Mouse (Mus musculus) mesoderm, embryonic 11.5 days (tissue): ENCODE measurements around the gene Nup210l.

Experiments
- DNase-seq: peaks from one replicate; pipeline ENCODE4 v3.0.0-alpha.2; 2012; ENCODE audit warnings: low read depth, low spot score

Gene Nup210l

GRCm38 (mm10) chr3:90103938-90104337 is at the start of gene Nup210l:
TSS of gene Nup210l (plus strand) at chr3:90104132.
- no peak for DNase-seq

DNA sequence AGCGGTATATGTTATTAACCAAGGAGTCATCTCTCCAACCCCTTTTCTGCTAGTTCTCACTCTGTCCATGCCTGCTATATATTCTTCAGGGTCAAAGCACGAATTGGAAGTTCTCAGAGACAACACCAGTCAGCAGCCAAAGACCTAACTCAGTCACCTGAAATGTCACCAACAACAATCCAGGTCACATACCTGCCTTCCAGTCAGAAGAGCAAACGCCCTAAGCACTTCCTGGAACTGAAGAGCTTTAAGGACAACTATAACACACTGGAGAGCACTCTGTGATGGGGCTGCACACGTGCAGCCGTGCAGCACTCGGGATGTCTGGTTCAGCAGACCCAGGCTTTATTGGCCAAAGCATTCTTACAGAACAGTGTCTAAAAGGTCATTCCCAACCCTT is 42.4 kb upstream of the Nup210l start:
- no peak for DNase-seq

- DNase-seq: no peak
These were observed 41.4 kb upstream of the Nup210l start for GRCm38 (mm10) chr3:90062539-90062938.

DNA sequence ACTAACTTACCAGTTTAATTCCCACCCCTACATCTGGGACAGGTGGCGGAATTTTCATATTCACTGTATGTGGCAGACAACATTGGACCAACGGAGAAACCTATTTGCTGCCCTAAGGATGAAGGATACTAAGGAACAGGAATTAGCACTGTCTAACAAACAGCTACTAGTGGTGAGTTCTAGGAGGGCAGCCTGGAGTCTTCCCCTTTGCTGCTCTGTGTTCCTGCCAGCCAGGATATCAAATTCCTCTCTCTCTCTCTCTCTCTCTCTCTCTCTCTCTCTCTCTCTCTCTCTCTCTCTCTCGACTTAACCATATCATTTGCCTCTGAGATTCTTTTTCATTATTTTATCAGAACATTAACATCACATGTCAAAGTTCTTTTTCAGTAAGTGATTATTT is 39.5 kb upstream of the Nup210l start:
- DNase-seq: no peak

- peak; percentile 63 for DNase-seq
These were observed 38.4 kb upstream of the Nup210l start for GRCm38 (mm10) chr3:90065553-90065952.

DNA sequence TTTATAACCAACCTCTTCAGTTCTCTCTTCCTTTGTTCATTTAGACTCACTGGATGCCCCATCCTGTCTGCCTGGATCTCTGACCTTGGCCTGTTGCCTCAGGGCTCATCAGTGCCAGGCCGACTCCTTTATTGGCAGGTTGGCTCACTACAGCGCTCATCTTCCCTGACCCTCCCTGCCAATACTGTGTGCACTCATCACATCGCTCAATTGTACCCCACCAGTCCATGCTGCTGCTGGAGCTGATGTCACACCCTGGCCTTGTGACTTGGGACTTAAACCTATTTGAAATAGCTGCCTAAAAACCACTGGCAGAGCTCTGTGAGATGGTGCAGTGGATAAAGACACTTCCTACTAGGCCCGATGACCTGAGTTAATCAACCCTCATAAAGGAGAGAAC is 36.1 kb upstream of the Nup210l start:
- no peak for DNase-seq

- DNase-seq: no peak
These were observed 34.2 kb upstream of the Nup210l start for GRCm38 (mm10) chr3:90069688-90070087.

GRCm38 (mm10) chr3:90072294-90072693 is 31.6 kb upstream of the Nup210l start, which contains the start of gene Tpm3:
TSS of gene Tpm3 (plus strand) at chr3:90072649.
- no peak for DNase-seq

GRCm38 (mm10) chr3:90076921-90077716 is 26.8 kb upstream of the Nup210l start:
- peak; percentile 93 for DNase-seq

GRCm38 (mm10) chr3:90078224-90078623 is 25.7 kb upstream of the Nup210l start:
- DNase-seq: no peak

DNA sequence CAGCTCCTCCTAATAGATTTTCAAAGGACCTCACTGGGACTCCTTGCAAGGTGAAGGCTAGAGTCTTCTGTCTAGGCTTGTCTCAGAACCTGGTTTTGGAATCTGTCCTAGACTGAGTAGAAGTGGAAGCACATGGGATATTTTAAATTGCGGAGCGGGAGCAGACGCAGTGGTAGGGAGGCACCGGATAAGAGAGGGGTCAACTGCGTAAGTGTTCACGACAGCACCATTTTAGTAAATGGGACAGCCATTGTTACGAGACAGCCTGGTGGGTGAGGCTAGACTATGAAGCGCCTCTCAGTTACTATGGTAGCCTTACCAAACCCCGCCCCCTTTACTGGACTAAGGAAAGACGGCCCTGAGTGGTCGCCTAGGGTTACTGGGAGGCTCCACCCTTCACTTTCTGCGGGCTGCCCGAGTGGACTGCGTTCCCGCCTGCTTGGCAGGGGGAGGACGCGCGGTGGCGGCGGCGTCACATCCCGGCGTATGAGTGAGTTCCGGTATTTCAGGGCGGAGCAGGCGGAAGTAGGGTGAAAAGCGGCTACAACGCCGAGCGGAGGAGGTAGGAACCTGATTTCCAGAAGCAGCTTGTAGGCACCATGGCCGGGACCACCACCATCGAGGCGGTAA is 24.7 kb upstream of the Nup210l start:
- DNase-seq: peak; percentile 97

DNA sequence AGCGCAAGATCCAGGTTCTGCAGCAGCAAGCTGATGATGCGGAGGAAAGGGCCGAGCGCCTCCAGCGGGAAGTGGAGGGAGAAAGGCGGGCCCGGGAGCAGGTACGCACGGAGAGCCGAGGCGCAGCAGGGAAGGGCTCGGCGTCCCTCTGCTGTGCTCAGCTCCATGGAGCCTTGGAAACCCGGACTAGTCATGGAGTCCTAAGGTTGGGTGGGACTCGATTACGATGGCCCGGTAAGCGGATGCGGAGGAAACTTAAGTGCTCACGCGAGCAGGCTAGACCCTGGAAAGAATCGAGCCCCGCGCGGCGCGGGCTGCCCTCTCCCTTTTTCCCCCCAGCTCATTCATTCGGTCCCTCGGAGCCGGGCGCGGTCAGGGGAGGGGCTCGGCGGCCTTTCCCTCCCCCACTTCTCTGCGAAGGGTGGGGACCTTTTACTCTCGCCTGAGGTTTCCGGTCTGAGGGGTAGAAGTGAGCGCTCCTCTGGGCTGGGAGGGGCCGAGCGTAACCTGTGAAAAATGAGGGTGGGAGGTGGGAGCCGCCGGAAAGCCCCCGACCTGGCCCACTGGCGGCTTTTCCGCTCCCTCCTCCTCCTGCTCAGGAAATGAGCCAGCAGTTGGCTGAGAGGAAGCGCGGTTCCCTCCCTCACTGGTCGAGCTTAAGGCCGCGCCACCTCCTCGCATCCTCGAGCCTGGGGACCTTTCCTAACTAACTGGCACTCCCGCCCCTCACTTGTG is 24.0 kb upstream of the Nup210l start:
- peak; percentile 83 for DNase-seq

DNA sequence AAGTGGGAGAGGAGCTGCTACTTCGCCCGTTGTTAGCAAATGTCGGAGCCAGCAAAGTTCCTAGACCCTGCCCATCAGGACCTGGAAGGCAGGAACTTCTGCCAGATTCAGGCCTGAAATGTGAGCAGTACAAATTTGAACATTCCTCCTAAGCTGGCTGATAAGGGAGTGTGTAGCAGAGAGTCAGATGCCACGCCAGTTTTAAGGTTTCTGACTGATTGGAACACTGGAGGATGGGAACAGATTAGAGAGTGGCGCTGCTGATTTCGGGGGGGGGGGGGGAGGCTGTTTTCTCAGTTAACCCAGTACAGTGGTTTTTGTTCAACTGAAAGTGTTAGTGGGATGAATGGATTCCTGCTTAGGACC is 23.5 kb upstream of the Nup210l start:
- DNase-seq: no peak

DNA sequence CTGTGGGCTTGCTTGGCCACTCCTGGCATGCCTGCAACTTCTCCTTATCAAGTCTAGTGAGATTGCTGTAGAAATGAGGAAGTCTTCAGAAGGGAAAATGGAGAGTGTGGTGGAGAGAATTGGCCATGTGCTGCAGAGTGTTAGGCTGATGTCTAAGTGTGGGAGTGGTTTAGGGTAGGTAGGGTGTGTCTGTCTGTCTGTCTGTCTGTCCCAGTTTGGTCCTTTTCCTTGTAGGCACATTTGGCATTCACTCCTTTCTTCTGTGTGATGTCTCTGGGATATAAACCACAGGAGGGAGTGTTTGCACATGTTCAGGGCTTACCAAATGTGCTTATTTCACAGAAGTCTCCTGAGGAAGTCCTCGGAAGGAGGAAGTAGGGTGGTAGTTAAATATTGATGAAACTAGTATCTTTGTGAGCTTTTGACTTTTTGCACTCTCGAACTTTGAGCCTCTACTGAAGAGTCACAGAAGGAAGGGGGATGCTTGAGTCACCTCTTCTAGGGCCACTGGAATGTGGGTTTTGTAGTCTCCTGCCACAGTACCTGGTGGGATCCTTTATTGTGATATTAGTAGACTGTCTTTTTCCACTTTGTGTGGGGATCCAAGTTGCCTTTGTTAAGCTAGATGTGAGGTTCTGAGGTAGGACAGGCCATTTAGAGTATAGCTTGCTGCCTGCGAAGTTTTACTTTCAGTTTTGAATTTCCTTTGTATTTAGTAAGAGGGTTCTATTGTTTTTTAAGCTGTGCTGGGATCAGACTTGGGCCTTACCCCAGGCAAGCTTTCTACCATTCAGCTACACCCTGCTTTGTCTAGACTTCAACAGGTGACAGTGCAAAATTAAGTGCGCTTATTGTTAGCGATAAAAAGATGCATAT is 22.3 kb upstream of the Nup210l start:
- no peak for DNase-seq

GRCm38 (mm10) chr3:90083034-90083433 is 20.9 kb upstream of the Nup210l start:
- DNase-seq: no peak

DNA sequence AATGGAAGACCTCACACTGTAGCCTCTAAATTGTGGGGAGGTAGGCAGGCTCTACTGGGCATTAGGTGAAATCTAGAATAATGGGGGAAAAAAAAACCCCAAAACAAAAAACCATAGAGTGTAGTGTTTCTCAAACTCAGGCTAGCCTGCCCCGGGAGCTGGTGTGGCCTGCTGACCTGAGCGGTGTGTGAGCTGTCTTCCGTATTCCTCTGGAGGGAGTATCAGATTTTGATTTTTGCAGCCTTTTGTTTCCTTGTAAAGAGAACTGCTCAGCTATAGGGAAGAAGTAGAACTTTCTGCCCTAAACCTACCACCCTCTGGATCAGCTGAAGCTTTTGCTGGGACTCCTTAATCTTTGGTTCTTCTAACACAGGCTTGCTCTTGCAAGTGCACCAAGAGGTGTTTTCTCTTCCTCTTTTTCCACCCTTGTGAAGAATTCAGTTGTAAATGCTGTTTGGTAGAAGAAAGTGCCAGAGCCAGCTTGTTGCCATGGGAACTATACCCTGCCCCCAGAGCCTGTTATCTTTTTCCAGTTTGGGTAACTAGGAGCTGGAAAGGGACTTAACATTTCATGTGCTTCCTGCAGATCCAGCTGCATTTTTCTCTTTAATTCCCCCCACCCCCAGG is 20.1 kb upstream of the Nup210l start:
- DNase-seq: no peak

- no peak for DNase-seq
These were observed 19.1 kb upstream of the Nup210l start for GRCm38 (mm10) chr3:90084790-90085189.

DNA sequence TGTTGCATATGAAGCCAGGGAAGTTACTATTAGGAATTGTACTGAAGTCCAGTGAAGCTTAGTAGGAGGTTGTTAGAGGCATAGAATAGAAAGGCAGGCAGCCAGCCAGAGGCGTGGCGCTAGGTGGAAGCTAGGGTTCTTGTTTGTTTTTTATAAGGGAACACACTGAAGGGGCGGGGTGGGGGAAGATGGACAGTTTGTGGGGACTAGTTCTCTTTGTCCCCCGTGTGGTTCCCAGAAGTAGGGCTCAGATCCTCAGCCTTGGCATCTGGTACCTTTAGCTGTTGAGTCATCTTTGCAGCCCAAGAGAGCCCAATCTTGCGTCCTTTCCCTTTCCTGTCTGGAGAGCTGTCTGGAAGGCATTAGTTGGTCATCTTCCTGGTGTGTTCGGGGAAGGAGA is 18.7 kb upstream of the Nup210l start:
- DNase-seq: no peak

- DNase-seq: no peak
These were observed 17.9 kb upstream of the Nup210l start for GRCm38 (mm10) chr3:90086068-90086467.

DNA sequence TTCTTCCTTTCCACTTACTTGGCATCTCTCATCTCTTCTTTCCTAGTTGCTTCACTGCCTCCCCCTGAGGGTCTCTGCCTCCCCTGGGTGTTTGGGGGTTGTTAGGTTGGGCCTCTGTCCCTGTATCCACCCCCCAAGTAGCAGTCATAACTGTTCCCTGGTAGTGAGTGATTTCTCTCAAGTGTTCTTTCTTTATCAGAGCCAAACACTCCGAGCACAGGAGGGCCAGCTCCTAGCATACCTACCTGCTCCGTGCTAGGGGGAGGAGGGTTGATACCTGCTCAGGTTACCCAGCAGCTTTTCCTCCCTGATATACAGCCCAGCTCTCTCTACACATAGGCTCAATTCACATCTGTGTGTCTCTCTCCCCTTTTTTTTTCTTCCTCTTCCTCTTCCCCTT is 15.3 kb upstream of the Nup210l start:
- no peak for DNase-seq

- no peak for DNase-seq
These were observed 13.0 kb upstream of the Nup210l start for GRCm38 (mm10) chr3:90090892-90091291.
